Mouse (Mus musculus): ENCODE measurements around the gene Esm1.

Esm1 gene

GRCm38 (mm10) chr13:113209624-113210023 lies at the start of gene Esm1:
Gene Esm1 (plus strand): TSS chr13:113209659.
- DNase-seq, result peak; percentile 27

- no peak for DNase-seq
Observed at GRCm38 (mm10) chr13:113164252-113165005, 45.0 kb upstream of the Esm1 start.

DNA sequence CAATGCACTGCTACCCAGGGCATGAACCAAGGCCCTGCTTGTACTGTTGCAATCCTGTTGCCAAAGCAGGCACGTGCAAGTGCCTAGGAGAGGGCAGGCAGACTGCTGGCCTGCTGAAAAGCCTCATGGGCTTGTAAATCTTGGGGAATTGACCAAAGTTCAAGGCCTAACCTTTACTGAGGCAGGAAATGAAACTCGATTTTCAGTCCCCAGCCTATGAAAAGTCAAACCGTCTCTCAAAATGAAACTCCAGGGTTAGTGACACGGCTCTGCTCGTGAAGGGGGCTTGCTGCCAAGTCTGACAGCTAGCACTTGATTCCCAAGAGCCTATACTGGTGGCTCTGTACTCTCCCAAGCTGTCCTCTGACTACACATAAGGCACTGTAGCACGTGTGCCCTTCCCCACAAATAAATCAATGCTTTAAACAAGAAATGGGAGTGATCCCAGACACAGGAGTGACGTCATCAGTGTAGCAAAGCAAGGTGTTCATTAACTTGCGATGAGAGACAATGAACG lies 41.4 kb upstream of the Esm1 start:
- no peak for DNase-seq

- DNase-seq, result no peak
Observed at GRCm38 (mm10) chr13:113170256-113170655, 39.2 kb upstream of the Esm1 start.

GRCm38 (mm10) chr13:113174162-113174561 lies 35.3 kb upstream of the Esm1 start:
- DNase-seq, result no peak

GRCm38 (mm10) chr13:113183310-113183709 lies 26.1 kb upstream of the Esm1 start:
- DNase-seq, result peak; percentile 5

GRCm38 (mm10) chr13:113183720-113184119 lies 25.7 kb upstream of the Esm1 start:
- no peak for DNase-seq

- DNase-seq, result peak; percentile 39
Observed at GRCm38 (mm10) chr13:113196808-113197674, 12.4 kb upstream of the Esm1 start.

DNA sequence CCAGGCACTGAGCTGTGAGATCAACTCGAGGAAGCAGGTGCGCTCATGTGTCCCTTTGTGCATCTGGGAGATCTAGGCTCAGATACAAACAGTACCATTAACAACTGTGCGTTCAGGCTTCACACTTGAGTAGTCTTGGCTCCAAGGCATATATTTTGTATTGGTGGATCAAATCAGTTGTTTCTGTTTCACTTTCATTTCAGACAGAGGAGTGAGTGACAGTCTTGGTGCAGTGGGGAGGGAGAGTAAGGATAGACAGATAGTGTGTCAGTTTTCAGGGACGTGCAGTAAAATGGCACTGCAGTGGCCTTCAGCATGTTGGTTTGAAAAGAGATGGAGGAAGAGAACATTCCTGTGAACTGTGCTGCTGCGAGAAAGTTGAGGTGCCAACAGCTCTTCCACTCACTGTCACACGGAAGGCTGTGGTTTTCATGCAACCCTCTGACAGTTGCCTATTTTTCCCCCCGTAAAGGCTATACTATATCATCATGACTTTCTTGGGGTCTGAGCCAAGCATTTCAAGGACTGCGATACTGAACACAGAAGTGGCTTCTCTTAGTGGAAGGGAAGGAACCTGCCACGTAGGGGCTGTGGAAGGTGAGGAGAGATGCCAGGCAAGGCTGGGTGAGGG lies 11.5 kb upstream of the Esm1 start:
- DNase-seq, result no peak

- no peak for DNase-seq
Observed at GRCm38 (mm10) chr13:113199331-113199730, 10.1 kb upstream of the Esm1 start.

DNA sequence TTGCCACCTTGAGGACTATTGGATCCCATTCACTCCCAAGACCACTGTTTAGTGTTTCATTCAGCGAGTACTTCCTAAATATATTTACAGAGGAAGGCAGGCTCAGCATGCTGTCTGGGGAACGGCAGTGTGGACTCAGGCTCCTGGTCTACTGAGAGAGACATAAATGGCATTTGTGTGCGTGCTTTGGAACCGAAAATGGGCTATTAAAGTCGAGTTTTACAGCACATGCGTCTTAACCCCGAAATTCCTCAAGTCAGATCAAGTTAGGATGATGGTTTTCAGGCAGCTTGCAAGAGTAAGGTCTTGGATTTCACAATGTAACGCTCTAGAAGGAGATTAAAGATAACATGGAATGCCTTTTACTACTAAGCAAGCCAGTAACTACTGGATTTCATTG lies 8.7 kb upstream of the Esm1 start:
- DNase-seq, result no peak

DNA sequence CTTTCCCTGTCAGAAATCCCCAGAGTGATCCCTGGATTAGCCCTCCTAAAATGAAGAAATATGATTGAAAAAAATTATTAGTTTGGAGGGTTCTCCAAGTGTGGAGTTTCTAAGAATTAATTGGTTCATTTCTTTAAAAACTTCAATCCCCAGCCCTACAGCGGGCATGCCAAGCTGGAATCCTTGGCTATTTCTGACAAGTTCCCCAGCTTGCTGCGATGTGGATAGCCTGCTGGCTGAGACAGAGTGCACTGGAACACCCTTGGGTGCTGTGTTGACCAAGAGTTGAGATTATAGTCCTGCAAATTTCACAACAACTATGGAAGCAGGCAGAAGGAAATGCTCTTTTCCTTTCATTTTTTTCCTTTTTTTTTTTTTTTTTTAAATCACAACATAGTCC lies 7.8 kb upstream of the Esm1 start:
- DNase-seq, result no peak

DNA sequence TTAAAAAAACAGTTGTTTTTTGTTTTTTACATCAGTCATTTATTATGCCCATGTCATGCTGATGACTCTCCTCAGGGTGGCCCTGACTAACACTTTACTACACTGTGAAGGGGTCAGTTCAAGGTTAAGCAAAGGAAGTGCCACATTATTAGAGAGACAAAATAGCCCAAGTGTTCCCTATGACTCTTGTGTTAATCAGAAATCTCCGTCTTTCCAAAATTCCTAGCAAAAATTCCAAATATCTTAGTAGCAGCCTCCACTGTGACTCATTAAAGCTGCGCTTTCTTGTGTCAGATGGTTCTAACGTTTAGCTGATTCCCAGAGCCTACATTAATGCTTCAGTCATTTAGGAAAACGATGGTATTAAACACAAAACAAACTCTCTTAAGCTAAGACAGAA lies 7.3 kb upstream of the Esm1 start:
- DNase-seq, result no peak

- DNase-seq, result no peak
Observed at GRCm38 (mm10) chr13:113203146-113203545, 6.3 kb upstream of the Esm1 start.

- DNase-seq, result no peak
Observed at GRCm38 (mm10) chr13:113205346-113205745, 4.1 kb upstream of the Esm1 start.

DNA sequence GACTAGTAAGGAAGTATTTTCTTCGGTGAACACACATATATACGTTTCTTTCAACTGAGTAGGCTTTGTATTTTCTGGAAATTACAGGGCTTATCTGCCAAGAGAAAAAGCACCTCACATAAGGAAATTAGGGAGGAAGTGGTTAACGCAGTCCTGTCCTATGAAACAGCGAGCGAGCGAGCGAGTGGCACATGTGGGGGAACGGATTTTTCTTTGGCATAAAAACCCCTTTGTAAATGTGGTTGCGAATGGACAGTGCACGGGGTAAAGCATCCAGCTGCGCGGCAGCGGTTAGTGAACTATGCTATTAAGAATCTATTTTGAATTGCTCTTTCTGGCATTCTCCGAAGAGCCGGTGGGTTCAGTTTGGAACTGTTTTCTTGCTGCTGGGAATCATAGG lies 1.9 kb downstream of the Esm1 start:
- no peak for DNase-seq

DNA sequence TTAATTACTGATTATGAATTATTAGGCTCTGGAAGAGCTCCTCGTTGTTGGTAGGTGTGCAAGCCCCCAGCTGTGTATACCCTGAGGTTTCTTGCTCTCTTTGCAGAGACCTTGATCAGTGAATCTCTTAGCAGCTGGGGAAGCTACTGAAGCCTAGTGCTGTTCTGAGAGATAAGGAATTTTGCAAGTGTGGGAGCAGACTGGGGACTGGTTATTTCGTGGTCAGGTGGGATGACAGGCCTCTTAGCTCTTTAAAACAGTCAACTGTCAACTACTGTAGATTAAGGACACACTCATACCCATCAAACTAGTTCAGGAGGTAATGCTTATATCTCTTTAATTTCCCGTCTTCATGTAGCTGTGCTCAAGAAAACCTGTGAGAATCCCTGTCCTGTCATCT lies 2.9 kb downstream of the Esm1 start:
- DNase-seq, result no peak

- no peak for DNase-seq
Observed at GRCm38 (mm10) chr13:113213865-113214264, 4.4 kb downstream of the Esm1 start.

- DNase-seq, result no peak
Observed at GRCm38 (mm10) chr13:113221851-113222250, 12.4 kb downstream of the Esm1 start.

DNA sequence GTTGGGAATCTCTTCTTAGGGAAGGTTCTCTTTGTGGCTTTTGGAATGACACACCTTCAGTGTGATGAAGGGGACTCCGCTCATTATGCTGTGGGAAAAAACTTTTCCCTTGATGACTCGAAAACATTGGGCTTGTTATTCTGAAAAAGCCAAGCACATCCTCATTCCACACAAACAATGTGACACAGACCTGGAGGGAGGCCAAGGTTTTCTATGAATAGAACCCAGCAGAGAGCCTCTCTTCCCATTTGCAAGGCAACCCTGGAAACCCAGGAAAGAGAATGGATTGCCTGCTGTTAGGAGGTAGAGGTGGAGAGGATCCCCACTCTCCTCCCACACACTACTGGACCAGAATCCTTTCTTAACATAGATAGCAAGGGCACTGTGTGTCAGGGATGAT lies 14.6 kb downstream of the Esm1 start:
- DNase-seq, result peak; percentile 87

DNA sequence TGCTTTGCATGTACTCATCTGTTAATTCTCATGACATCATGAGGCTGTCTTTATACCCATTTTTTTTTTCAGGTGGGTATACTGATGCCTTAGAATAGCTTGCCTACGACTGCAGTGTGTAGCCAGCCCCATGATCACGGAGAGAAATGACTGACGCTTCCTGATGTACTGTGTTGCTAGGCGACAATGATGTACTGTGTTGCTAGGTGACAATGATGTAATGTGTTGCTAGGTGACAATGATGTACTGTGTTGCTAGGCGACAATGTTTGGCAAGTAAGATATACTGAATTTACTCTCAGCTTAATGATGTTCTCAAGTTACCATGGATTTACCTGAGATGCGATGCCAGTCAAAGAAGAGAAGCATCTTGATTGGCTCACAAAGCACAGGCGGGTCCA lies 16.4 kb downstream of the Esm1 start, which contains the start of gene Gzmk:
Gene Gzmk, minus strand, starts transcription at position 98 of the 400 bp plus-strand sequence.
- DNase-seq, result no peak

DNA sequence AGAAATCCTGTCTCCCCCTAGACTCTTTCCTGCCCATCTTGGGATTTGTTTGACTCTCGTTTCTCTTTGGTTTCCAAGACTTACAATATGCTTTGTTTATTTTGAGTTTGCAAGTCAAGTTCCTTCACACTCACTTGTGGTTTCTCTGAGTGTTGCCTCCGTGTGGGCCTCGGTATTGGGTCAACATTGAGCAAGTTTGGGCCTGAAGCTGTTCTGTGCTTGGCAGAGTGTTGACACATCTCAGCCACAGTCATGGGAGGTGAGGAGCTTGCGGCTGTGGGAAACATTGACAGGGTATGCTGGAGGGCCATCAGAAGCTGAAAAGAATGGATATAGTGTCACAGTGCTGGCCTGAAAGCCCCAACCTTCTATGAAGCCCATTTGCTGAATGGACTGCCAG lies 17.6 kb downstream of the Esm1 start:
- peak; percentile 76 for DNase-seq

Data from lung, postnatal 36 days (tissue).